Mouse (Mus musculus): ENCODE data around the gene Bmp5. TPM values are rescaled to one million over a fixed set of nuclear protein-coding genes. Genes with fewer than 3 reads are reported as not detected.
A peak's percentile ranks its signal among the peaks of the same experiment; 100 is the strongest.
"Not testable (repeated sequence)": the region's sequence is repeated elsewhere in the genome, so short reads cannot be mapped to it uniquely, and the experiment has no call there.

Bmp5 gene
- polyA plus RNA-seq, 1 experiment, result 3.6 TPM

GRCm38 (mm10) chr9:75783573-75783972, 8.4 kb downstream of the Bmp5 start:
- no peak for DNase-seq (ENCODE audit: low read depth)
- TF ChIP-seq CTCF (IDR thresholded peaks at IDR 0.05; ENCODE audit: borderline replicate concordance, extremely low read depth, insufficient read depth, insufficient read length) (peak; percentile 9; the same call in 1 of the 2 replicates), POLR2A (IDR thresholded peaks at IDR 0.05; ENCODE audit: borderline replicate concordance, extremely low read depth, insufficient read depth, insufficient read length, poor library complexity, severe bottlenecking) (no peak)

GRCm38 (mm10) chr9:75785959-75786358, 10.8 kb downstream of the Bmp5 start:
- no peak for TF ChIP-seq CTCF (IDR thresholded peaks at IDR 0.05; ENCODE audit: borderline replicate concordance, extremely low read depth, insufficient read depth, insufficient read length)
- TF ChIP-seq POLR2A (IDR thresholded peaks at IDR 0.05; ENCODE audit: borderline replicate concordance, extremely low read depth, insufficient read depth, insufficient read length, poor library complexity, severe bottlenecking), result no peak
- no peak for DNase-seq (ENCODE audit: low read depth)

GRCm38 (mm10) chr9:75787121-75787520, 12.0 kb downstream of the Bmp5 start:
- DNase-seq (ENCODE audit: low read depth), result no peak
- TF ChIP-seq POLR2A (IDR thresholded peaks at IDR 0.05; ENCODE audit: borderline replicate concordance, extremely low read depth, insufficient read depth, insufficient read length, poor library complexity, severe bottlenecking) (no peak), CTCF (IDR thresholded peaks at IDR 0.05; ENCODE audit: borderline replicate concordance, extremely low read depth, insufficient read depth, insufficient read length) (no peak)

GRCm38 (mm10) chr9:75789879-75790428, 14.8 kb downstream of the Bmp5 start:
- TF ChIP-seq CTCF (IDR thresholded peaks at IDR 0.05; ENCODE audit: borderline replicate concordance, extremely low read depth, insufficient read depth, insufficient read length) (no peak), POLR2A (IDR thresholded peaks at IDR 0.05; ENCODE audit: borderline replicate concordance, extremely low read depth, insufficient read depth, insufficient read length, poor library complexity, severe bottlenecking) (no peak)
- DNase-seq (ENCODE audit: low read depth), result no peak

GRCm38 (mm10) chr9:75804940-75805339, 29.8 kb downstream of the Bmp5 start:
- no peak for DNase-seq (ENCODE audit: low read depth)
- TF ChIP-seq POLR2A (IDR thresholded peaks at IDR 0.05; ENCODE audit: borderline replicate concordance, extremely low read depth, insufficient read depth, insufficient read length, poor library complexity, severe bottlenecking), result no peak
- no peak for TF ChIP-seq CTCF (IDR thresholded peaks at IDR 0.05; ENCODE audit: borderline replicate concordance, extremely low read depth, insufficient read depth, insufficient read length)

GRCm38 (mm10) chr9:75808179-75808578, 33.0 kb downstream of the Bmp5 start:
- DNase-seq (ENCODE audit: low read depth), result not testable (repeated sequence)

GRCm38 (mm10) chr9:75808659-75809058, 33.5 kb downstream of the Bmp5 start:
- no peak for TF ChIP-seq CTCF (IDR thresholded peaks at IDR 0.05; ENCODE audit: borderline replicate concordance, extremely low read depth, insufficient read depth, insufficient read length)
- TF ChIP-seq POLR2A (IDR thresholded peaks at IDR 0.05; ENCODE audit: borderline replicate concordance, extremely low read depth, insufficient read depth, insufficient read length, poor library complexity, severe bottlenecking), result no peak

GRCm38 (mm10) chr9:75815161-75815560, 40.0 kb downstream of the Bmp5 start:
- no peak for TF ChIP-seq POLR2A (IDR thresholded peaks at IDR 0.05; ENCODE audit: borderline replicate concordance, extremely low read depth, insufficient read depth, insufficient read length, poor library complexity, severe bottlenecking)
- TF ChIP-seq CTCF (IDR thresholded peaks at IDR 0.05; ENCODE audit: borderline replicate concordance, extremely low read depth, insufficient read depth, insufficient read length), result no peak
- no peak for DNase-seq (ENCODE audit: low read depth)

More at GRCm38 (mm10) chr9:75808659-75809058, 33.5 kb downstream of the Bmp5 start:
- DNase-seq (ENCODE audit: low read depth), result no peak

GRCm38 (mm10) chr9:75818400-75818799, 43.2 kb downstream of the Bmp5 start:
- DNase-seq (ENCODE audit: low read depth), result no peak
- TF ChIP-seq POLR2A (IDR thresholded peaks at IDR 0.05; ENCODE audit: borderline replicate concordance, extremely low read depth, insufficient read depth, insufficient read length, poor library complexity, severe bottlenecking), result no peak
- TF ChIP-seq CTCF (IDR thresholded peaks at IDR 0.05; ENCODE audit: borderline replicate concordance, extremely low read depth, insufficient read depth, insufficient read length), result no peak

GRCm38 (mm10) chr9:75832468-75832867, 57.3 kb downstream of the Bmp5 start:
- peak; percentile 37 for DNase-seq (ENCODE audit: low read depth)

GRCm38 (mm10) chr9:75833189-75833732, 58.1 kb downstream of the Bmp5 start:
- no peak for DNase-seq (ENCODE audit: low read depth)
- no peak for TF ChIP-seq CTCF (IDR thresholded peaks at IDR 0.05; ENCODE audit: borderline replicate concordance, extremely low read depth, insufficient read depth, insufficient read length)
- TF ChIP-seq POLR2A (IDR thresholded peaks at IDR 0.05; ENCODE audit: borderline replicate concordance, extremely low read depth, insufficient read depth, insufficient read length, poor library complexity, severe bottlenecking), result no peak

More at GRCm38 (mm10) chr9:75832468-75832867, 57.3 kb downstream of the Bmp5 start:
- TF ChIP-seq POLR2A (IDR thresholded peaks at IDR 0.05; ENCODE audit: borderline replicate concordance, extremely low read depth, insufficient read depth, insufficient read length, poor library complexity, severe bottlenecking) (no peak), CTCF (IDR thresholded peaks at IDR 0.05; ENCODE audit: borderline replicate concordance, extremely low read depth, insufficient read depth, insufficient read length) (no peak)

- DNase-seq (ENCODE audit: low read depth), result peak; percentile 44
- TF ChIP-seq POLR2A (IDR thresholded peaks at IDR 0.05; ENCODE audit: borderline replicate concordance, extremely low read depth, insufficient read depth, insufficient read length, poor library complexity, severe bottlenecking) (no peak), CTCF (IDR thresholded peaks at IDR 0.05; ENCODE audit: borderline replicate concordance, extremely low read depth, insufficient read depth, insufficient read length) (no peak)
These were observed 64.3 kb downstream of the Bmp5 start for GRCm38 (mm10) chr9:75839450-75839849.

Data from brain, embryonic 14.5 days (tissue).